ENCODE assay signal across 8 mouse cellular contexts in the genomic region with DNA sequence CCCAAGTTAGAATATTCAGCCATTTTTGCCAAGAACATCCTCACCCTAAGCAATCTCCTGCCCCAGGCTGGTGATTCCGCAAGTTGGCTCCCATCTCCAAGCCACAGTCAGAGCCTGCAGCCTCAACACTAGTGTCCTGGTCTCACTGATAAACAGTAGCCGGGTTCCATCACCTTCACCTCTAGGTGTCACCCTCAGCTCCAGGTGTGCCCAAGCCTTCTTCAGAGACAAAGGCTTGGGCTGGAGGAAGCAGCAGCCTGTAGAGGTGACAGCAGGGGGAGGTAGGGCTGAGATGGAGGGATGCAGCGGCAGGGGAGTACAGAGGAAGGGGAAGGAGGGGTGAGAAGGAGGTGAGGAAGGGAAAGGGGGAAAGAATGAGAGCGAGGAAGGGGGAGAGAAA.
DNase-seq lines count a peak whose midpoint lies in the region; ATAC-seq lines count a peak whose summit lies in the region.

No protein-coding gene starts in this region.

- 30% methylated on average over 4 of the region's 4 CpGs for WGBS in forebrain, embryonic 10.5 days
- WGBS in forebrain, embryonic 11.5 days = 34% methylated on average over 4 of the region's 4 CpGs
- WGBS in limb, embryonic 10.5 days = 32% methylated on average over 4 of the region's 4 CpGs

- ATAC-seq in forebrain, embryonic 11.5 days (replicated peaks; ENCODE audit: low FRiP score) = no peak

- H3K4me3 ChIP-seq in forebrain, embryonic 10.5 days = no peak overlapping the region
- H3K4me3 ChIP-seq in forebrain, embryonic 11.5 days (ENCODE audit: low read depth, low read length) = no peak overlapping the region
- no peak overlapping the region for H3K4me3 ChIP-seq in limb, embryonic 10.5 days

- H3K36me3 ChIP-seq in forebrain, embryonic 10.5 days (replicated peaks) = no peaks in the 10 kb centered on the region
- no peaks in the 10 kb centered on the region for H3K36me3 ChIP-seq in forebrain, embryonic 11.5 days (ENCODE audit: control insufficient read depth, insufficient read depth, low read length)
- H3K36me3 ChIP-seq in limb, embryonic 10.5 days = no peaks in the 10 kb centered on the region

- no peak for DNase-seq in forebrain, embryonic 10.5 days (ENCODE audit: extremely low spot score, low spot score)
- no peak for DNase-seq in forebrain, embryonic 11.5 days (ENCODE audit: low spot score)
- peak; percentile 48 for DNase-seq in A20 (ENCODE audit: low read depth, low spot score)
- DNase-seq in cerebellum, postnatal 14 days = peak; percentile 56 to 63
- DNase-seq in limb, embryonic 10.5 days (ENCODE audit: low spot score) = no peak
- DNase-seq in embryo, embryonic 10 days (ENCODE audit: low spot score) = no peak
- no peak for DNase-seq in layer of hippocampus, postnatal 10 days (ENCODE audit: low spot score in 2 of 2)
- DNase-seq in heart, postnatal 4 days = no peak

- 0 out of 2 replicates have a peak overlapping the region, but pooled peaks have one; percentile 35 for H3K27ac ChIP-seq in forebrain, embryonic 10.5 days
- H3K27ac ChIP-seq in forebrain, embryonic 11.5 days (ENCODE audit: low read depth, low read length) = no peak overlapping the region
- 0 out of 2 replicates have a peak overlapping the region, but pooled peaks have one; percentile 10 for H3K27ac ChIP-seq in limb, embryonic 10.5 days

- H3K4me2 ChIP-seq in forebrain, embryonic 11.5 days (ENCODE audit: low read depth, low read length, severe bottlenecking) = no peak overlapping the region

- H3K27me3 ChIP-seq in forebrain, embryonic 10.5 days (ENCODE audit: poor library complexity, severe bottlenecking) = peaks cover 80% of the 10 kb centered on the region
- H3K27me3 ChIP-seq in forebrain, embryonic 11.5 days (ENCODE audit: control insufficient read depth, insufficient read depth, low read length) = no peaks in the 10 kb centered on the region; the same call in 1 of the 2 replicates
- peaks cover 91% of the 10 kb centered on the region for H3K27me3 ChIP-seq in limb, embryonic 10.5 days (ENCODE audit: low read depth, poor library complexity, severe bottlenecking)

- H3K9me3 ChIP-seq in forebrain, embryonic 10.5 days = peaks cover 10% of the 10 kb centered on the region
- no peaks in the 10 kb centered on the region; the same call in 1 of the 2 replicates for H3K9me3 ChIP-seq in forebrain, embryonic 11.5 days (ENCODE audit: control insufficient read depth, low read length)
- H3K9me3 ChIP-seq in limb, embryonic 10.5 days (replicated peaks) = no peaks in the 10 kb centered on the region

- no peak overlapping the region for H3K9ac ChIP-seq in forebrain, embryonic 11.5 days (ENCODE audit: low read length)

- H3K4me1 ChIP-seq in forebrain, embryonic 10.5 days = peaks cover 51% of the 10 kb centered on the region
- H3K4me1 ChIP-seq in forebrain, embryonic 11.5 days (replicated peaks; ENCODE audit: control insufficient read depth, insufficient read depth, low read length) = peaks cover 17% of the 10 kb centered on the region
- H3K4me1 ChIP-seq in limb, embryonic 10.5 days = peaks cover 36% of the 10 kb centered on the region

Comparison
In these comparisons a context has a peak if more than half of its experiments do, and no peak if none do; other contexts are left out.
1. DNase-seq: peak in A20 (single experiment) and cerebellum, postnatal 14 days (2 of 2); none in forebrain, embryonic 10.5 days (single experiment), forebrain, embryonic 11.5 days (single experiment), limb, embryonic 10.5 days (single experiment), embryo, embryonic 10 days (single experiment), layer of hippocampus, postnatal 10 days (0 of 2) and heart, postnatal 4 days (single experiment).